Mouse (Mus musculus) kidney, postnatal 10 days (tissue): ENCODE results near the gene Ctsa.
"Not testable (repeated sequence)": the region's sequence is repeated elsewhere in the genome, so short reads cannot be mapped to it uniquely, and the experiment has no call there.

Experiments
- DNase-seq: peaks from one replicate; pipeline ENCODE4 v3.0.0; 2021; ENCODE audit warnings: mixed read lengths

The Ctsa gene

GRCm38 (mm10) chr2:164856309-164857100, 23.8 kb downstream of the Ctsa start:
- peak; percentile 42 for DNase-seq

DNA sequence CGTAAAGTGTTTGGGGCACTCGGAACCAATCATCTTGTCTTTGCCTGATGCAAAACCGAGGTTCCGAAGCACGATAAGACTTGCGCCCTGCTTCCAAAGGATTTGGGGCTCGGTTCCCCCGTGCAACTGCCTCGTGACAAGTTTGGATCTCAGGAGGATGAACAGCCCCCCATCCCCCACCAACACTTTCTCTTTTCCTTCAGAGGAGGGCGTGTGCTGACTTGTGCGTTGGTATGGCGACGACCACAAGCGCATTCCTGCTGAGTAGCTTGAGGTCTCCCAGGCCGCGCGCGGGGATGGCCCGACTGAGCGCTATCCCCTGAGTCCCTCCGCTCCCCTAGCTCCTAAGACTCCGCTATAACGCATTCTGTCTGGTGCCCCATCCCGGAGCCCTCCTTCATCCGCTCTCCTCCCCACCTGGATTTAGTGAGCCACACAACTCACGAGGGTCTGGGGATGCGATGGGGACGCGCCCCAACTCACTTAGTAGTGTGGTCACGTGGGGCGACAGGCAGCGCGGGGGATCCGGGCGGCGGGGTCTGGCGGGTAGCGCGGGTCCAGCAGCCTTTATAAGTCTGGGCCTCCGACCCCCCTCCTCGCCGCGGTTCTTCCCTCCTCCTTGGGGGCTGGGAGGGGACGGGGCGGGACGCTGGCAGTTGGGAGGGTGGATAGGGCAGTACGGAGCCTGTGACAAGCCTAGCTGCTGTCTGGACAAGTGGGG, 24.6 kb downstream of the Ctsa start, which contains the start of gene Pltp:
Gene Pltp (minus strand): TSS at position 611 of the 721 bp plus-strand sequence.
- DNase-seq, result peak; percentile 83

GRCm38 (mm10) chr2:164857842-164858553, 25.3 kb downstream of the Ctsa start:
- no peak for DNase-seq

- DNase-seq, result no peak
Observed at GRCm38 (mm10) chr2:164859155-164859554, 26.5 kb downstream of the Ctsa start.

DNA sequence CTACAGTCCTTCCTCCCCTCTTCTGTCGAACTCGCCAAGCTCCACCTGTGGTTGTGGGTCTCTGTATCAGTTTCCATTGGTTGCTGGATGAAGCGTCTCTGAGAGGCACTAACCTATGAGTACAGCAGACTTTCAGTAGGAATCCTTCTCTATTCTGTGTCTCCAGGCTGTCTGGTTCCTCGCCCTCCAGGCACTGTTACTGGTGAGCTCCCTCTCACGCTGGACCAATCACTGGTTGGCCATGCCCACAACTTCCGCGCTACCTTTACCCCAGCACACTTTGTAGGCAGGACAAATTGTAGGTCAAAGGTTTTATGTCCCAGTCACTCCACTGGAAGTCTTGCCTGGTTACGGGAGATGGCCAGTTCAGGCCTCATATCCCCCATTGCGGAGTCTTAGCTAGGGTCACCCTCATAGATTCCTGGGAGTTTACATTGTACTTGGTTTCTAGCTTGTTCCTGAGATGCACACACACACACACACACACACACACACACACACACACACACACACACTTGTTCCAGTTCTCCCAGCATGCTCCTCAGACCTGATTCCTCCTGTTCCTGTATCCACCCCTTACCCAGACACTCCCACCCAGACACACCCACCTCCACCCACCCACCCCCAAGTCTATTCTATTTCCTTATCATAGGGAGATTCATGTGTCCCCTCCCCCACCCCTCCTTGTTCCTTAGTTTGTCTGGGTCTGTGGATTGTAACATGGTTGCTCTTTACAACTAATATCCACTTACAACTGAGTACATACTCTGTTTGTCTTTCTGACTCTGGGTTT, 27.2 kb downstream of the Ctsa start:
- peak; percentile 57 for DNase-seq

DNA sequence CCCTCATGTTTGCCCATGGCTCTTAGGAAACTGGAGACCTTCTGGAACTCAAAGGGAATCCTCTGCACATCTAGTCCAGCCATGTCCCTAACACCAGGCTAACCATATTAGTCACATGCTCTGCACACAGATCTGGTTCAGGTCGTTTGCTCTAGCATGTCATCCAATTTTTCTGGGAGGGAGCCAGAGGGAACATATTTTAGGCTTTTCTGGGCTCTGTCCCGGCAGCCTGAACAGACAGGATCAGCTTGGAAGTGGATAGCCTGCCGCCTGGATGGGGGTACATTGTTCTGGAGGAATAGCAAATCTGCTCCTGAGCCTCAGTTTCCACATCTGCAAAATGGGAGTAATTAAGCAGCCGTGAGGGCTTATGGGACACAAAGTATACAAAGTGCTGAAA, 28.4 kb downstream of the Ctsa start:
- DNase-seq, result no peak

- DNase-seq, result peak; percentile 94
Observed at GRCm38 (mm10) chr2:164862179-164862861, 29.6 kb downstream of the Ctsa start.

- DNase-seq, result not testable (repeated sequence)
Observed at GRCm38 (mm10) chr2:164863411-164863810, 30.7 kb downstream of the Ctsa start.

- DNase-seq, result no peak
Observed at GRCm38 (mm10) chr2:164864593-164864992, 31.9 kb downstream of the Ctsa start.

DNA sequence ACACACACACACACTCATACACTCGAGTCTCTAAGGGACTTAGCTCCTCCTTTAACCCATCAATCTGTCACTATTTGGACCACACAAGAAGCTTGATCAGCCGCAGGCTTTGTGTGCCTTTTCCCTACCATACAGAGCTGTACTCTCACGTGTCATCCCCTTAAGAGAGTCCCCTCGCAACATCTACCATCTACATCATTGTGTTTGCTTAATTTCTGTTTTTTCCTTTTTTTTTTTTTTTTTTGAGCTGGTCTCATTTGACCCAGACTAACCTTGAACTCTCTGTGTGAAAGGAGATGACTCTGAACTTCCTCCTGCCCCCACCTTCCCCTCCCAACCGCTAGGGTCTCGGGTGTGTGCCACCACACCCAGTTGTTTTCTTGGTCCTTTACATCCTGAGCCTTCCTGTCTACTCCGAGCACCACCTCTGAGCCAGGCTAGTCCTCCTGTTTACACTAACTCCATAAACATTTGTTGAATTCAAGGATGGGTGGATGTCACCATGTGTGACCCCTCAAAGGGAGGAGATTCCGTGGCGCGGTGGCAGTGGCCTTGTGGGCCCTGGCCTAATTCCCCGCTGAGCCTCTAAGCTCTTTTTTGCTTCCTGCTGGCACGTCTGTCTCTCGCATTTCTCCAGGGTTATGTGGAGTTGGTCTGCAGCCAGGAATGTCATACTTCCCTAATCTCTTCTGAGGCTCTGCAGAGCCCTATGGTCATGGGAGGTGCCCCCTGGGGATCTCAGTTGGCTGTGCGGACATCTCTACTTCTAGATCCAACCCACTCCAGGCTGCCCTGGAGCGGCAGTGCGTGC, 34.3 kb downstream of the Ctsa start:
- peak; percentile 76 for DNase-seq

DNA sequence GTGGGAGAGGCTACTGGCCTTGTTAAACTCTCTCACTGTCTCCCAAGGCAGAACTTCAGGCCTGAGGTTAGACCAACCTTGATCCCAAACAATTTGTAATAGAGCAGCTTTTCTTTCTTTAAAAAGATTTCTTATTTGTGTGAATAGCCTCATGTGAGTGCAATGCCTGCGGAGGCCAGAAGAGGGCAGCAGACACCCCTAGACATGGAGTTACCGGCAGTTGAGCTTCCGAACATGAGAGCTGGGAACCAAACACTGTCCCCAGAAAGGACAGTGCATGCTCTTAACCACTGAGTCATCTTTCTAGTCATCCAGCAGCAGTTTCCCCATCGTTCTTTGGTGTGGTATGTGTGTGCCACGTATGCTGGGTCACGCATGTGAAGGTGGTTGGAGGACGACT, 34.9 kb downstream of the Ctsa start:
- DNase-seq, result peak; percentile 56

DNA sequence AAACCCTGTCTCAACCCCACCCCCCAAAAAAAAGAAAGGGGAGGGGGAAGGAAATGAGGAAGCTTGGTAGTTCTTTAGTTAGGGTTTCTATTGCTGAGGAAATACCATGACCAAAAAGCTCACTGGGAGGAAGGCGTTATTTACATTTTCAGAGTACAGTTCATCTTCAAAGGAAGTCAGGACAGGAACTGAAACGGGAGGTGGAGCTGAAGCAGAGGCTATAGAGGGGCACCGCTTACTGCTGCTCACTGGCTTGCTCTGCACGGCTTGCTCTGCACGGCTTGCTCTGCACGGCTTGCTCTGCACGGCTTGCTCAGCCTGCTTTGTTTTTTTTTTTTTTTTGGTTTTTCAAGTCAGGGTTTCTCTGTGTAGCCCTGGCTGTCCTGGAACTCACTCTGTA, 35.8 kb downstream of the Ctsa start:
- DNase-seq, result no peak

DNA sequence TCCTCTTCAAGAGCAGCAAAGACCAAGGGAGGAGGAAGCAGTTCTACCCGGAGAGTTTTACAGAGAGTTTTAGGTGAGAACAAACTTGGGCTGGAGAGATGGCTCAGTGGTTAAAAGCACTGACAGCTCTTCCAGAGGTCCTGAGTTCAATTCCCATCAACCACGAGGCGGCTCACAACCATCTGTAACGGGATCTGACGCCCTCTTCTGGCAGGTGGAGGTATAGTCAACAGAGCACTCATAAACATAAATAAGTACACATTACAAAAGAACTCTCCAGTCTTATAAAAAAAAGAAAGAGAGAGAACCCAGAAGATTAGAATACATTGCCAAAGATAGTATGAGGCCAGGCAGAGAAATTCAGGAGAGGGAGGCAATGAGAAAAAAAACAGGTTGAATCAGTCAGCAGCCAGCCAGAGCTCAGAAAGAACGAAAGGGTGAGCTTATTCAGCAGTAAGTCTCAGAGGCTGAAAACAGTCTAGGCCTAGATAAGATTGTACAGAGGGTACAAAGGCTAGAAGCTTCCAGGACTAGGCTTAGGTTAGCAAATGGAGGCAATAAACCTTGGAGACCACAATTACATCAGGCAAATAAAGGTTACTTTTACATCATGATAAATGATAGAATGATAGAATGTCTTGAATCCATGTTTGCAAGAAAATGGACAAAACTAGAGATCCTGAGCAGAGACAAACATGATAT, 39.1 kb downstream of the Ctsa start:
- DNase-seq, result no peak

GRCm38 (mm10) chr2:164873621-164874020, 40.9 kb downstream of the Ctsa start:
- DNase-seq, result no peak

GRCm38 (mm10) chr2:164874239-164874769, 41.6 kb downstream of the Ctsa start:
- DNase-seq, result peak; percentile 49

DNA sequence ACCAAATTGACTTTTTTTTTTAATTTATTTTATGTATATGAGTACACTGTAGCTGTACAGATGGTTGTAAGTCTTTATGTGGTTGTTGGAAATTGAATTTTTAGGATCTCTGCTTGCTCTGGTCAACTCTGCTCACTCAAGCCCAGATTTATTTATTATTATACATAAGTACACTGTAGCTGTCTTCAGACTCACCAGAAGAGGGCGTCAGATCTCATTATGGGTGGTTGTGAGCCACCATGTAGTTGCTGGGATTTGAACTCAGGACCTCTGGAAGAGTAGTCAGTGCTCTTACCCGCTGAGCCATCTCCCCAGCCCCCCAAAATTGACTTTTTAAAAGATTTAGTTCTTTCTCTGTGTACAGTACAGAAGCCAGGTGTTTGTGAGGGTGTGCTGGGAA, 43.0 kb downstream of the Ctsa start:
- not testable (repeated sequence) for DNase-seq

GRCm38 (mm10) chr2:164877376-164878215, 44.9 kb downstream of the Ctsa start:
- not testable (repeated sequence) for DNase-seq

DNA sequence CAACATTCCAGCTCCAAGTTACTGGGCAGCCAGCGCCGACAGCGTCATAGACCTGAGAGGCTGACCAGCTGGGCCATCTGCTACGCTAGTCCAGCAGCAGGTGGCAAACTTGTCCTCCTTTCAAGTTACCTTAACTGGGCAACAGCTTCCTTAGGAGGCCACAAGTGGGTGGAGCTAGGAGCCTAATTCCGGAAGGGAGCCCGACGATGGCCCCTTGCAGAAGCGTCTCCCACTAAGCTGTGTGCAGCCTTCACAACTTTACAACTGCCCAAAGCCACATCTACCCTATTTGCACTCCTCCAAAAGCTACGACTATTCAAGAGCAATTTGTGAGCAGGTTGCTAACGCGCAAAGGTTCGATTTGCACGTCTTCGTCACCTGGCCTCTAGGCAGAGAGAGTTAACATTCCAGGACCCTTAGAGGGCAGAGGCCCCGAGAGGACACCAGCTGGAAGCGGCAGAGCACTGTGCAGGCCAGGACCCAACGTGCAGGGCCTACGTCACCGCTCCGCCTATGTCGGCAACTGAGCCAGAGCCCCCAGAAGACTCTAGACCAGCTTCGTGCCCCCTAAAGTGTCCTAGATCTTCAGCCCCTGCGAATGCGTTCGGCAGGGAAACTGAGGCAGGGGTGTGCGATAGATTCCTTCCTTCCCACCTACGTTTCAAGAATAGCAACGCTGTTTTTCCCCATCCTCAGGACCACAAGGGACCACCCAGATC, 46.0 kb downstream of the Ctsa start:
- peak; percentile 80 for DNase-seq

GRCm38 (mm10) chr2:164879228-164879567, 46.5 kb downstream of the Ctsa start, which contains the start of gene Pcif1:
Gene Pcif1 (plus strand): TSS chr2:164879304.
- peak; percentile 95 for DNase-seq
